9 mouse cellular contexts compared by ENCODE assay signal in genomic region chr12:75593817-75594216, GRCm38 (mm10). TPM values are rescaled to one million over a fixed set of nuclear protein-coding genes. Genes with fewer than 3 reads are reported as not detected.
DNase-seq lines count a peak whose midpoint lies in the region; ATAC-seq and TF ChIP-seq lines count a peak whose summit lies in the region.
"Had no signal": no experiment of that assay in that cellular context is flagged by ENCODE, and none has a peak within 500 bp of the region (broad histone marks: within the 10 kb centered on the region; RNA-seq: fewer than 3 reads in every experiment).

No protein-coding gene starts in this region.

- no peak for TF ChIP-seq CTCF in cerebellum, adult 2 months (IDR thresholded peaks at IDR 0.05; ENCODE audit: borderline replicate concordance, insufficient read depth, low read depth, low read length)
- TF ChIP-seq CTCF in lung, postnatal 0 days (IDR thresholded peaks at IDR 0.05), result no peak
- no peak for TF ChIP-seq CTCF in stomach, postnatal 0 days (IDR thresholded peaks at IDR 0.05; ENCODE audit: low read depth)

- no peak for ATAC-seq in lung, postnatal 0 days
- ATAC-seq in liver, embryonic 12.5 days, result no peak
- no peak for ATAC-seq in stomach, postnatal 0 days (ENCODE audit: low FRiP score, low TSS enrichment)
- ATAC-seq: activated CD4-positive, CD25-positive, alpha-beta regulatory T cell, adult 4 months had no signal

- no peak for DNase-seq in cerebellum, adult 2 months
- no peak for DNase-seq in cerebellum, adult 8-10 months
- no peak for DNase-seq in lung, postnatal 0 days (ENCODE audit: low spot score)
- no peak for DNase-seq in lung, postnatal 36 days
- no peak for DNase-seq in stomach, postnatal 0 days (ENCODE audit: low spot score)
- DNase-seq in ovary, postnatal 14 days (ENCODE audit: low spot score), result no peak
- DNase-seq in urinary bladder, postnatal 36 days (ENCODE audit: low spot score in 2 of 2), result no peak

- no peaks in the 10 kb centered on the region for H3K9me3 ChIP-seq in lung, postnatal 0 days (ENCODE audit: low read length)
- H3K9me3 ChIP-seq in liver, embryonic 12.5 days (replicated peaks), result no peaks in the 10 kb centered on the region
- no peaks in the 10 kb centered on the region for H3K9me3 ChIP-seq in stomach, postnatal 0 days (ENCODE audit: control insufficient read depth, low read length)

- H3K36me3 ChIP-seq in lung, postnatal 0 days (ENCODE audit: insufficient read depth, low read length), result no peaks in the 10 kb centered on the region
- H3K36me3 ChIP-seq in liver, embryonic 12.5 days, result peaks cover 40% of the 10 kb centered on the region
- no peaks in the 10 kb centered on the region for H3K36me3 ChIP-seq in stomach, postnatal 0 days (ENCODE audit: control insufficient read depth, insufficient read depth, low read length)

- no peak for TF ChIP-seq EP300 in lung, postnatal 0 days (IDR thresholded peaks at IDR 0.05)
- no peak for TF ChIP-seq EP300 in stomach, postnatal 0 days (optimal IDR thresholded peaks at IDR 0.05)

- peaks cover 12% of the 10 kb centered on the region for H3K4me1 ChIP-seq in cerebellum, adult 2 months (ENCODE audit: control insufficient read depth, insufficient read depth, low read length)
- H3K4me1 ChIP-seq in lung, postnatal 0 days (ENCODE audit: insufficient read depth, low read depth, low read length), result no peaks in the 10 kb centered on the region; the same call in 1 of the 2 replicates
- peaks cover 21% of the 10 kb centered on the region for H3K4me1 ChIP-seq in liver, embryonic 12.5 days
- no peaks in the 10 kb centered on the region for H3K4me1 ChIP-seq in stomach, postnatal 0 days (replicated peaks; ENCODE audit: control insufficient read depth, insufficient read depth)

- H3K27ac ChIP-seq in cerebellum, adult 2 months (ENCODE audit: insufficient read depth, low read length), result no peak overlapping the region
- H3K27ac ChIP-seq in lung, postnatal 0 days (ENCODE audit: low read length), result no peak overlapping the region
- no peak overlapping the region for H3K27ac ChIP-seq in liver, embryonic 12.5 days
- H3K27ac ChIP-seq in stomach, postnatal 0 days (replicated peaks), result no peak overlapping the region

- TF ChIP-seq POLR2A in cerebellum, adult 2 months (IDR thresholded peaks at IDR 0.05; ENCODE audit: borderline replicate concordance, insufficient read depth, low read length), result no peak

- WGBS in cerebellum, adult 2 months, result 45% methylated on average over 4 of the region's 4 CpGs
- WGBS in lung, postnatal 0 days, result 56% methylated on average over 4 of the region's 4 CpGs
- WGBS in liver, embryonic 12.5 days (ENCODE audit: insufficient replicate concordance), result 79% methylated on average over 4 of the region's 4 CpGs
- 48% methylated on average over 4 of the region's 4 CpGs for WGBS in stomach, postnatal 0 days

- peak overlapping the region; percentile 50 for H3K4me3 ChIP-seq in cerebellum, adult 2 months (replicated peaks; ENCODE audit: insufficient read depth, low read depth, low read length)
- no peak overlapping the region for H3K4me3 ChIP-seq in lung, postnatal 0 days (ENCODE audit: low read depth, low read length)
- H3K4me3 ChIP-seq in liver, embryonic 12.5 days, result peak overlapping the region; percentile 100; the same call in 1 of the 2 replicates
- no peak overlapping the region for H3K4me3 ChIP-seq in stomach, postnatal 0 days (ENCODE audit: low read depth, low read length)

- no peaks in the 10 kb centered on the region for H3K27me3 ChIP-seq in cerebellum, adult 2 months (ENCODE audit: control insufficient read depth, insufficient read depth, low read length)
- no peaks in the 10 kb centered on the region for H3K27me3 ChIP-seq in lung, postnatal 0 days (replicated peaks; ENCODE audit: insufficient read depth, low read length)
- H3K27me3 ChIP-seq in liver, embryonic 12.5 days (replicated peaks), result no peaks in the 10 kb centered on the region
- no peaks in the 10 kb centered on the region for H3K27me3 ChIP-seq in stomach, postnatal 0 days (ENCODE audit: control insufficient read depth, insufficient read depth, low read length)

- H3K4me2 ChIP-seq in lung, postnatal 0 days (replicated peaks; ENCODE audit: low read depth, low read length), result peak overlapping the region; percentile 54; the same call in 1 of the 2 replicates
- H3K4me2 ChIP-seq in liver, embryonic 12.5 days, result peak overlapping the region; percentile 96
- H3K4me2 ChIP-seq in stomach, postnatal 0 days (replicated peaks; ENCODE audit: low read depth), result peak overlapping the region; percentile 90; the same call in 1 of the 2 replicates

- H3K9ac ChIP-seq in lung, postnatal 0 days (replicated peaks; ENCODE audit: low read depth), result no peak overlapping the region
- no peak overlapping the region for H3K9ac ChIP-seq in liver, embryonic 12.5 days
- no peak overlapping the region for H3K9ac ChIP-seq in stomach, postnatal 0 days (ENCODE audit: low read length)

RNA-seq across cellular contexts. Expression of gene Ppp2r5e, which starts 2.2 kb away (rescaled TPM):
- polyA plus RNA-seq in cerebellum, adult 2 months (2012; rRNA removed), result 39.4 and 42.7 TPM in 2 replicates
- polyA plus RNA-seq in lung, postnatal 0 days (2015; fragmentation: Nextera tagmentation; extraction: Ambion mirVana), result 13.3 and 15.6 TPM in 2 replicates
- polyA plus RNA-seq in liver, embryonic 12.5 days (2016; fragmentation: Nextera tagmentation; extraction: Ambion mirVana), result 7.9 and 8.0 TPM in 2 replicates
- 8.3 and 8.9 TPM in 2 replicates for polyA plus RNA-seq in stomach, postnatal 0 days (2015; fragmentation: Nextera tagmentation; extraction: Ambion mirVana)

Comparison
In these comparisons a context has a peak if more than half of its experiments do, and no peak if none do; other contexts are left out.
1. H3K4me3 ChIP-seq: peak in cerebellum, adult 2 months (single experiment) and liver, embryonic 12.5 days (single experiment); none in lung, postnatal 0 days (single experiment) and stomach, postnatal 0 days (single experiment).
2. Peak in every context shown above with its lines, with median percentiles within 50 percentile points of each other: H3K4me2 ChIP-seq.